Mouse (Mus musculus): Measurements from ENCODE around the gene Tex48.

DNA sequence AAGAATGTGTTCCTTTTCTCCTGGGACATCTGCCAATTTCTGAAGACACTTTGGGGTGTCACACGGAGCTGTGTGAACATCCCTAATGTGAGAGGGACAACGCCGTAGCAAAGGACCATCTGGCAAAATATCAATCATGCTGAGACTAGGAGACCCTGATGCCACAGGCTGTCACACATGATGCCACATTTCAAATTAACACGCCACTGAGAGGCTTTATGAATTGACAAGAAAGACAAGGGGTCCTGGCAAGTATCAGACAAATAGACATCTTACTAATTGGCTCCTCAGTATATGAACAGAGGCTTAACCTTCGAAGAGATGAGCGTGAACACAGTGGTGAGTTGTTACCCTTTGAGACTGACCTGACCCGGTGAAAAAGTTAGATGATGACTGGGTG, 43.5 kb upstream of the Tex48 start:
- TF ChIP-seq EP300 (IDR thresholded peaks at IDR 0.05; ENCODE audit: low read length): no peak
- TF ChIP-seq NELFE (IDR thresholded peaks at IDR 0.05; ENCODE audit: low read depth, low read length): no peak

All from CH12.LX (cell line).